Mouse (Mus musculus): ENCODE measurements around the gene Klc3. TPM values are rescaled to one million over a fixed set of nuclear protein-coding genes. Genes with fewer than 3 reads are reported as not detected.

Klc3 gene
- 35.3 and 38.4 TPM in 2 replicates for polyA plus RNA-seq (2015; fragmentation: Nextera tagmentation; extraction: Ambion mirVana)

DNA sequence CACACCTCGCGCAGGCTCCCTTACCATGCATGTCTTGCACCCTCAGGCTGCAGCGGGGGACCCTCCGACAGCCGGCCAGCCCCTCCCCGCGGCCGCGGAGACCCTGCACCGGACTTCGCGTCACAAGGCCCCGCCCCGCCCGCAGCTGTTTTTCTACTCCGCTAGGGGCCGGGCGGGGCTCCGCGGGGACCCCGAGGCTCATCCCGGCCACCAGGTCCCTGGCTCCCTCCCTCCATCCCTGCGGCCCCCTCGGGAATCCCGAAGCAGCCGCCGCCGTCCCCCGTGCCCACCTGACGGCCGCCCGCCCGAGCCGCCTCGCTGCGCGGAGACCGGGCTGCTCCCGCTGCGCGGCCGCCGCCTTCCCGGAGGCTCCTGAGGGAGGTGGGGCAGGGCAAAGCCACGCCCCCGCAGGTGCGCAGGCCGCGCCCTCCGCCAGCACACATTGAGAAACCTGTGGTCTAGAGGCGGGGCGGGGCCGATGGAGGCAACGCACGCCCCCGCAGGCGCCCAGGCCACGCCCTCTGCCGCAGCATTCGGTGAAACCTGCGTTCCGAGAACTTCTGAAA lies at the start of gene Klc3:
TSS of gene Klc3 (minus strand) at position 374 of the 566 bp plus-strand sequence.
- DNase-seq (ENCODE audit: low spot score) = peak; percentile 94

DNA sequence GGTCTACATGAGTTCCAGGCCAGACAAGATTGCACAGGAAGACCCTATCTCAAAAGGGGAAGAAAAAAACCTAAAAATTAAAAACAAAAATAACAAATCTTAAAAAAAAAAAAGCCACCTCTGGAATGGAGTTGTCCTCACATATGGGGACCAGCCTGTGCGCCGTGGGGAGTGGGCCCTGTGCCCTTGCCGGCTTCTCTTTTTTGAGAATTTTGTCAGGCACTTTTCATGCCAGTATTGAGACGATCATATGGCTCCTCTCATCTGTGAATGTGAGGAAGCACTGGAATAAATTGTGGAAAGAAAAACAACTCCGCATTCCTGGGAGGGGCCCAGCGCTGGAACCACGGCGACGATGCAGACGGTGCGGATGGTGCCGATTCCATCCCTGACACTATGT lies 45.3 kb upstream of the Klc3 start:
- no peak for DNase-seq (ENCODE audit: low spot score)

GRCm38 (mm10) chr7:19447689-19448088 lies 43.8 kb upstream of the Klc3 start:
- DNase-seq (ENCODE audit: low spot score) = no peak

DNA sequence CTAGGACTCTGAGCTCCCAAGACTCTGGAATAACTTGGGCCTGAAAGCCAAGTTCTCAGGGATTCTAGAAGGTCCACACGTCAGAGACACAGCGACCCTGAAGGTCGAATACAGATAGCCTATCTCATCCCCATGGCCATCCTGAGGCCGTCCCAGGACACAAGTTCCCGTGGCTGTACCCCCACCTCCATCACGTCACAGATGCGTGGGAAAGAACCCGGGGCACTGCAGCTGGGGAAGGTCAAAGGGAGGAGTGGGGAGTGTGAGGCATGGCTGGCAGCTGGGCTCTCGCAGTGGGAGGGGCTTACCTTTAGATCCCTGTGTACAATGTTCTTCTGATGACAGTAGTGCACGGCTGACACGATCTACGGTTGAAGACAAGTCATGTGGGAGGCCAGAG lies 40.9 kb upstream of the Klc3 start:
- DNase-seq (ENCODE audit: low spot score) = no peak

DNA sequence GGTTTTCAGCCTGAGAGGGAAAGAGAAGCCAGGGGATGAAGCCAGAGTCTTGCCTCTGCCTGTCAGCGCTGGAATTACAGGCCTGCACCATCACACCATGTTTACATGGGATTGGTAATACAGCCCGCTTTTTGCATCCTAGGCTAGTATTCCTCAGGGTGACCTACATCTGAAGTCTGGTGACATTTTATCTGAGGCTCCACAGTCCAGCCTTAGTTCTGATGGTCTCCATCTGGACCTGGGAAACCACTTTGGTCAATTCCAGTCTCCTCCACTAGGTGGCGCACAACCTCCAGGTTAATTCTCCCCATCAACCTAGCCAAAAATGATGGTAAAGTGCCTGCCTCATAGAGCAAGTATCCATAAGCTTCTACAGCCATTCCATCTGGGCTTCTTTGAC lies 39.4 kb upstream of the Klc3 start:
- peak; percentile 63 for DNase-seq (ENCODE audit: low spot score)

GRCm38 (mm10) chr7:19441448-19442091 lies 37.7 kb upstream of the Klc3 start:
- DNase-seq (ENCODE audit: low spot score) = no peak

GRCm38 (mm10) chr7:19437048-19437447 lies 33.1 kb upstream of the Klc3 start:
- DNase-seq (ENCODE audit: low spot score) = no peak

DNA sequence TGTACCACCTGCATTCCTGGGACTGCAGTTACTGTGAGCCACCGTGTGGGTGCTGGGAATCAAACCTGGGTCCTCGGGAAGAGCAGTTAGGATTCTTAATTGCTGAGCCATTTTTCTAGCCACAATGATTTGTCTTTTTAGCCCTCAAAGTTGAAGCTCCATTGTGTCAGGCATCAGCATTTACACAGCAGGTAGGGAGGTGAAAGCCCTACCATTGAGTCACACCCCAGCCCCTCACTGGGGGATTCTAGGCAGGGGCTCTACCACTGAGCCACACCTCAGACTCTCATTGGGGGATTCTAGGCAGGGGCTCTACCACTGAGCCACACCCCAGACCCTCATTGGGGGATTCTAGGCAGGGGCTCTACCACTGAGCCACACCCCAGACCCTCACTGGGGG lies 32.4 kb upstream of the Klc3 start:
- no peak for DNase-seq (ENCODE audit: low spot score)

DNA sequence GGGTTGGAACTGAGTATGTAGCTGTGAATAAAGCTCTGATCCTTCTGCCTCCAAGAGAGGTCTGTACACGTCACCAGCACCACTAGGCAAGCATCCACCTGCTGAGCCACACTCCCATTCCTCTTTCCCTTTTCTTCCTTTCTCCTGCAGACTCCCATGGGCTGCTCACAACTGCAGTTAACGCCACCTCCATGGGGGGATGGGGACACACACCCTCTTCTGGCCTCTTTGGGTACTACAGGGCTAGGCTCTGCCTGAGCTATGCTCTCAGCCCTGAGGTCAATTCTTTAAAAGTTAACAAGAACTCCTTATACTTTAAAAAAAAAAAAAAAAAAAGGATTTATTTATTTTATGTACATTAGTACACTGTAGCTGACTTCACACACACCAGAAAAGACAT lies 28.6 kb upstream of the Klc3 start:
- DNase-seq (ENCODE audit: low spot score) = no peak

DNA sequence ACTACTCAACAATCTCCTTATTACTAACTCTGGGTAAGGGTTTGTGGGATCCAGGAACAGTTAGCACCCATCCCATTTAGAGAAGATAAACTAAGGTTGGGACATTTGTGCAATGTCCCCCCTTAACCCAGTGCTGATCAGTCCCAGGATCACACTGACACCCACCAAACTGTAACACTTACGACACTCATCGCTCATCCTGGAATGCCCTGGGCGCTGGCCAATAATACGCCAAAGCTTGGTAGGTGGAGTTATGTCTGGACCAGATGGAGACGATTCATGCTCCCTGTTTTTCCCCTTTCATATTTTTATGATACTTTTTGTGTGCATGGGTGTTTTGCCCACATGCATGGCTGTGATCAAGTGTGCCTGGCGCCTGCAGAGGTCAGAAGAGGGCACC lies 26.5 kb upstream of the Klc3 start:
- no peak for DNase-seq (ENCODE audit: low spot score)

- DNase-seq (ENCODE audit: low spot score) = no peak
These were observed 25.8 kb upstream of the Klc3 start for GRCm38 (mm10) chr7:19429726-19430125.

DNA sequence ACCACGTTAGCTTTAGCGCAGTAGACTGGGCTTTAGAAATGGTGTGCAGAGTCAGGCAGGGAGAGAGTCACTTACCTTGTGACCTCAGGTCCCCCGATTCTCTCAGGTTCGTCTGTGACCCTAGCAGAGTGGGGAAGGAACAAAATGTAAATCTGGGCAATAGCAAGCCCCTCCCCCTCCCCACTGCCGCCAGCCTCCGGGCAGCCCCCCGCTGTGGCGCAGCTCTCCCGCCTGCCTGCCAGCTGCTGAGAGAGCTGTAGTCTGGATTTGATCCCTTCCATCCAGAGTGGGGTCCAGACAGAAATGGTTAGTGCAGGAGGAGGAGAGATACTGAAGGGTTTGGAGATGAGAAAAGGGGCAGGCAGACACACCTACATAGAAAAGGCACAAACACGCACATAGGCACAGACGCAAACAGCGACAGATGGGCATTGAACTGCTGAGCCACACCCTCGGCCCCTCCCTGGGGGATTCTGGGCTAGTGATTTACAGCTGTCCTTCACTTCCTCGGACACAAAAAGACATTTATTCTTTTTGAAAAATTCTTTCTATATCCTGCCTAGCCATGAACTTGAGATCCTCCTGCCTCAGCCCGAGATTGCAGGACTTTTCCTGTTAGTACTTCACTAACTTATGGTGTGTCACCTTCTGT lies 24.2 kb upstream of the Klc3 start:
- no peak for DNase-seq (ENCODE audit: low spot score)

- DNase-seq (ENCODE audit: low spot score) = no peak
These were observed 23.0 kb upstream of the Klc3 start for GRCm38 (mm10) chr7:19426888-19427287.

GRCm38 (mm10) chr7:19426349-19426748 lies 22.4 kb upstream of the Klc3 start:
- DNase-seq (ENCODE audit: low spot score) = no peak

GRCm38 (mm10) chr7:19424051-19424450 lies 20.1 kb upstream of the Klc3 start:
- DNase-seq (ENCODE audit: low spot score) = no peak

- no peak for DNase-seq (ENCODE audit: low spot score)
These were observed 19.2 kb upstream of the Klc3 start for GRCm38 (mm10) chr7:19423083-19423482.

DNA sequence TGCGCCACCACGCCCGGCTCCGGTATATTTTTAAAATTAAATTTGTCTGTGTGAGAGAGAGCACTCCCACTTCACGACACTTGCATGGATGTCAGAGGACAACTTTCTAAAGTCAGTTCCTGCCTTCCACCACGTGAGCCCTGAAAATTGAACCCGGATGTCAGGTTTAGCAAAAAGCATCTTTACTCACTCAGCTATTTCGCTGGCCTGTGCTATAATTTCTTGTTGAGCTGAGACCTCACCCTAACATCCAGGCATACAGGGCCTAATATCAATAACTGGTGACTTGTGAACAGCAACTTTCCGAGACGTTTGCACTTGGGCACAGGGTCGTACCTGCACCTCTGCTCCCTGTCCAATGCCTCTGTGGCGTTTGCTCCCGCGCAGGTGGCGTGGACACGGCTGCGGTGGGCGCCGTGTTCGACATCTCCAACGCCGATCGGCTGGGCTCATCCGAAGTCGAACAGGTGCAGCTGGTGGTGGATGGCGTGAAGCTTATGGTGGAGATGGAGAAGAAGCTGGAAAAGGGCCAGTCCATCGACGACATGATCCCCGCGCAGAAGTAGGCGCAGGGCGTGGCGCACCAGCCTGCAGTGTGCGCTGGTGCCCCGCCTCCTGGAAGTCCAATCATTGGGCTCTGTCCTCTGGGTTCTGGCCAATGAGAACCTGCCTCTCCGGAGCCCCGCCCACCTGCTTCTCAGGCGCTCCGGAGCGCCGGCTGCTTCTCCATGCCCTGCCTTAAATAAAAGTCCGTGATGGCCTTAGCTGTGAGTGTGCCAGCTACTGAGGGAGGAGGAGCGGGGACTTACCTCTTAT lies 17.1 kb upstream of the Klc3 start:
- peak; percentile 87 for DNase-seq (ENCODE audit: low spot score)

DNA sequence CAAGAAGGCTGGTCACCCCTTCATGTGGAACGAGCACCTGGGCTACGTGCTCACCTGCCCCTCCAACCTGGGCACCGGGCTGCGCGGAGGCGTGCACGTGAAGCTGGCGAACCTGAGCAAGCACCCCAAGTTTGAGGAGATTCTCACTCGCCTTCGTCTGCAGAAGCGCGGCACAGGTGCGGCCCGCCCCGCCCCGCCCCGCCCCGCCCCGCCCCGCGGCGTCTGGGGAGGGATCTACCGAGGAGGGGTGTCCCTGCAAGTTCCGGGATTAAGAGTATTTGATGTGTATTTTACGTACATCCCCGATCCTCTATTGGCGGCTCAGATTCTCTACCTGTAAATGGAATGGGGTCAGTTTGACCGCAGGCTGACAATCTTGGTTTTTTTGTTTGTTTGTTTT lies 16.2 kb upstream of the Klc3 start:
- DNase-seq (ENCODE audit: low spot score) = peak; percentile 29

GRCm38 (mm10) chr7:19416590-19416989 lies 12.7 kb upstream of the Klc3 start:
- DNase-seq (ENCODE audit: low spot score) = no peak

DNA sequence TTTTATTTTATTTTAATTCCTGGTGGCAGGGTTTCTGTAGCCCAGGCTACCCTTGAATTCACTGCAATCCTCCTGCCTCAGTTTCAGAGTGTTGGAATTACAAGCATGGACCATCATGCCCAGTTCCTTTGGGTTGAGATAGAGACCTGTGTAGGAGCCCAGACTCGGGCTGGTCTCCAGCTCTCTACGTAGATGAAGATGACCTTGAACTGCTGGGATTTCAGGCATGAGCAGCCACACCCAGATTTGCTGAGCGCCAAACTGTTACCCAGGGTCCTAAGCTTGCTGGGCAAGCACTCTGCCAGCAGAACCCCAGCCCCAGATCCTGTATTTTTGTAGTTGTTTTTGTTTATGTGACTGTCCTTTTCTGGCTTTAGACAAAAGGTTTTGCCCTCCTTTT lies 9.6 kb upstream of the Klc3 start:
- no peak for DNase-seq (ENCODE audit: low spot score)

DNA sequence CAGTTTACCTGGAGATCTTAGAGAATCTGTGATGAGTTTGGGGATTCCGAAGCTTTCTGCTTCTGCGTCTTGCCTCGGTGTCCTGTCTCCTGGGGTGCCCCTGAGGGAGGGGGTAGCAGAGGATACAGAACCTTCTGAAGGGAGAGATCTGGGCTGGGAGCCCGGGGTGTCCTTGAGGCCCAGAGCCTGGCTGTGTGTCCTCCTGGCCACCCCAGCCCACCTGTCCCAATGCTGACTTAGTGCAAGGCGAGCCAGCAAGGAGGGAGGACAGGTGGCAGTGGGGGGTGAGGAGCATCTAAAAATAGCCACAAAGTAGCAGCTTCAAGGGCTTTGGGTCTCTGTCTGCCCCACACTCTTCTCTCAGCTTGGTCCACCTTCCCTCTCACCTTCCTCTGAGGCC lies 7.9 kb upstream of the Klc3 start:
- no peak for DNase-seq (ENCODE audit: low spot score)

DNA sequence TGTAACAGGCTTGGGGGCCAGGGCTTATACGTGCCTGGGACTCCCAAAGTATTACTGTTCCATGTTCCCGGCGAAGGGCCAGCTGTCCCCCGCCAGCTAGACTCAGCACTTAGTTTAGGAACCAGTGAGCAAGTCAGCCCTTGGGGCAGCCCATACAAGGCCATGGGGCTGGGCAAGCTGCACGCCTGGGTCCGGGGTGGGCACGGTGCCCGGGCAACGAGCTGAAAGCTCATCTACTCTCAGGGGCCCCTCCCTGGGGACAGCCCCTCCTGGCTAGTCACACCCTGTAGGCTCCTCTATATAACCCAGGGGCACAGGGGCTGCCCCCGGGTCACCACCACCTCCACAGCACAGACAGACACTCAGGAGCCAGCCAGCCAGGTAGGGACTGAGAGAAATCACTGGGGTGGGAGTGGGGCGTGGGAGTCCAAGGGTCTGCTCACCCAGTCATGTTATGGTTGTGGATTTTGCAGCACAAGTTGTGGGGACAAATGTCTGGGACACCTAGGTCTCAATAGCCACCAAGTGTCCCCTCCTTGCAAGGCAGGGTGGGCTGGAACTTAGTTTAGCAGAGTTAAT lies 7.0 kb upstream of the Klc3 start:
- DNase-seq (ENCODE audit: low spot score) = no peak

Measured in thymus, postnatal 0 days (tissue).